Mouse (Mus musculus) forebrain, embryonic 12.5 days (tissue): ENCODE measurements around the gene Sdk2. TPM values are rescaled to one million over a fixed set of nuclear protein-coding genes. Genes with fewer than 3 reads are reported as not detected.
A peak's percentile ranks its signal among the peaks of the same experiment; 100 is the strongest.

Experiments
- ATAC-seq: fragments of 200-750 bp; cut with Nextera tagmentation; 2 replicates; pipeline ENCODE4 v1.8.0; 2017; ENCODE audit warnings: moderate TSS enrichment; ENCODE audit not compliant: low FRiP score
- H3K27ac ChIP-seq: fragments of 300-500 bp; sonication (generic); 2 replicates; pipeline ENCODE4 v1.5.1; 2016; ENCODE audit warnings: mild to moderate bottlenecking
- H3K27me3 ChIP-seq: fragments of 300-500 bp; sonication (generic); 2 replicates; pipeline ENCODE4 v1.6.1; 2016; ENCODE audit warnings: mild to moderate bottlenecking
- H3K36me3 ChIP-seq: fragments of 300-500 bp; sonication (generic); replicated peaks from 2 replicates; pipeline ENCODE4 v1.6.1; 2016; ENCODE audit warnings: mild to moderate bottlenecking
- H3K4me1 ChIP-seq: fragments of 300-500 bp; sonication (generic); 2 replicates; pipeline ENCODE4 v1.6.1; 2016
- H3K4me2 ChIP-seq: fragments of 300-500 bp; sonication (generic); 2 replicates; pipeline ENCODE4 v1.6.1; 2016; ENCODE audit warnings: mild to moderate bottlenecking, moderate library complexity
- H3K4me3 ChIP-seq: fragments of 300-500 bp; sonication (generic); replicated peaks from 2 replicates; pipeline ENCODE4 v1.5.1; 2016; ENCODE audit warnings: mild to moderate bottlenecking
- H3K9ac ChIP-seq: fragments of 300-500 bp; sonication (generic); 2 replicates; pipeline ENCODE4 v1.6.1; 2016; ENCODE audit warnings: mild to moderate bottlenecking
- H3K9me3 ChIP-seq: fragments of 300-500 bp; sonication (generic); 2 replicates; pipeline ENCODE4 v1.6.1; 2016
- whole genome bisulfite sequencing: fragments of 180-500 bp; shearing (Covaris S2); methylation state at CpG from one replicate; pipeline ENCODE4 v1.1.7; 2016; 5-methylcytosine and 5-hydroxymethylcytosine counted together
- polyA plus RNA-seq: library from polyadenylated mRNA; unstranded; fragments of >200 nt; fragmentation: Nextera tagmentation; extraction: Ambion mirVana; gene quantifications from 2 replicates; pipeline ENCODE4 v1.2.1, GENCODE M21; 2016

Sdk2 gene
- polyA plus RNA-seq: 2.2 and 3.0 TPM in 2 replicates

GRCm38 (mm10) chr11:114066951-114067762 is at the start of gene Sdk2:
Gene Sdk2, minus strand, starts transcription at chr11:114067046.
- peak within 1 kb of the TSS; percentile 98 for H3K4me2 ChIP-seq
- WGBS: under 1% methylated on average over 44 of the region's 52 CpGs
- peak within 1 kb of the TSS; percentile 78 for H3K9ac ChIP-seq
- H3K27ac ChIP-seq: peak within 1 kb of the TSS; percentile 84
- peak; percentile 82 for ATAC-seq
- no peaks in the 10 kb centered on the region for H3K36me3 ChIP-seq
- H3K4me3 ChIP-seq: peak within 1 kb of the TSS; percentile 60
- H3K9me3 ChIP-seq: no peaks in the 10 kb centered on the region
- H3K27me3 ChIP-seq: peaks cover 78% of the 10 kb centered on the region
- H3K4me1 ChIP-seq: peaks cover 59% of the 10 kb centered on the region

GRCm38 (mm10) chr11:114115077-114115476 is 48.2 kb upstream of the Sdk2 start:
- Histone ChIP-seq H3K27ac (no peak overlapping the region), H3K4me2 (no peak overlapping the region), H3K36me3 (no peaks in the 10 kb centered on the region), H3K9ac (no peak overlapping the region), H3K27me3 (peaks cover 42% of the 10 kb centered on the region), H3K4me1 (peaks cover 19% of the 10 kb centered on the region), H3K9me3 (no peaks in the 10 kb centered on the region), H3K4me3 (no peak overlapping the region)
- WGBS: 76% methylated on average over 13 of the region's 13 CpGs
- ATAC-seq: no peak

- no peaks in the 10 kb centered on the region for H3K9me3 ChIP-seq
- WGBS: 69% methylated on average over 12 of the region's 12 CpGs
- peaks cover 42% of the 10 kb centered on the region for H3K27me3 ChIP-seq
- no peak overlapping the region for H3K4me2 ChIP-seq
- H3K27ac ChIP-seq: no peak overlapping the region
- no peaks in the 10 kb centered on the region for H3K36me3 ChIP-seq
- no peak overlapping the region for H3K9ac ChIP-seq
- no peak for ATAC-seq
- H3K4me3 ChIP-seq: no peak overlapping the region
- peaks cover 18% of the 10 kb centered on the region for H3K4me1 ChIP-seq
Observed at GRCm38 (mm10) chr11:114114674-114115073, 47.8 kb upstream of the Sdk2 start.

GRCm38 (mm10) chr11:114110851-114111250 is 44.0 kb upstream of the Sdk2 start:
- Histone ChIP-seq H3K4me1 (peaks cover 8% of the 10 kb centered on the region), H3K4me2 (no peak overlapping the region), H3K9me3 (no peaks in the 10 kb centered on the region), H3K27me3 (peaks cover 25% of the 10 kb centered on the region), H3K9ac (no peak overlapping the region), H3K36me3 (no peaks in the 10 kb centered on the region), H3K4me3 (no peak overlapping the region), H3K27ac (no peak overlapping the region)
- 25% methylated on average over 3 of the region's 3 CpGs for WGBS
- no peak for ATAC-seq

GRCm38 (mm10) chr11:114093636-114094035 is 26.8 kb upstream of the Sdk2 start:
- Histone ChIP-seq H3K36me3 (no peaks in the 10 kb centered on the region), H3K9ac (no peak overlapping the region), H3K4me3 (no peak overlapping the region), H3K27me3 (no peaks in the 10 kb centered on the region), H3K9me3 (no peaks in the 10 kb centered on the region), H3K4me1 (no peaks in the 10 kb centered on the region), H3K27ac (no peak overlapping the region), H3K4me2 (no peak overlapping the region)
- WGBS: 70% methylated on average over 7 of the region's 7 CpGs
- no peak for ATAC-seq

- no peaks in the 10 kb centered on the region for H3K36me3 ChIP-seq
- no peaks in the 10 kb centered on the region for H3K27me3 ChIP-seq
- no peak overlapping the region for H3K27ac ChIP-seq
- no peak overlapping the region for H3K9ac ChIP-seq
- no peak overlapping the region for H3K4me3 ChIP-seq
- ATAC-seq: no peak
- no peaks in the 10 kb centered on the region for H3K9me3 ChIP-seq
- 69% methylated on average over 7 of the region's 7 CpGs for WGBS
- no peak overlapping the region for H3K4me2 ChIP-seq
- no peaks in the 10 kb centered on the region for H3K4me1 ChIP-seq
Observed at GRCm38 (mm10) chr11:114093175-114093574, 26.3 kb upstream of the Sdk2 start.

- H3K4me2 ChIP-seq: no peak overlapping the region
- no peak overlapping the region for H3K27ac ChIP-seq
- no peaks in the 10 kb centered on the region for H3K4me1 ChIP-seq
- no peak overlapping the region for H3K9ac ChIP-seq
- 0 out of 2 replicates have a peak, but pooled peaks cover 8% of the 10 kb centered on the region for H3K9me3 ChIP-seq
- no peaks in the 10 kb centered on the region for H3K27me3 ChIP-seq
- no peak overlapping the region for H3K4me3 ChIP-seq
- no peaks in the 10 kb centered on the region for H3K36me3 ChIP-seq
- ATAC-seq: no peak
- WGBS: 75% methylated on average over 9 of the region's 9 CpGs
Observed at GRCm38 (mm10) chr11:114080606-114081005, 13.8 kb upstream of the Sdk2 start.

- Histone ChIP-seq H3K4me1 (peaks cover 16% of the 10 kb centered on the region), H3K36me3 (no peaks in the 10 kb centered on the region), H3K9me3 (0 out of 2 replicates have a peak, but pooled peaks cover 8% of the 10 kb centered on the region), H3K4me3 (no peak overlapping the region), H3K4me2 (no peak overlapping the region), H3K27ac (no peak overlapping the region), H3K27me3 (peaks cover 40% of the 10 kb centered on the region), H3K9ac (no peak overlapping the region)
- WGBS: 87% methylated on average over 10 of the region's 10 CpGs
- no peak for ATAC-seq
Observed at GRCm38 (mm10) chr11:114072644-114073043, 5.8 kb upstream of the Sdk2 start.

GRCm38 (mm10) chr11:114071998-114072397 is 5.2 kb upstream of the Sdk2 start:
- H3K27ac ChIP-seq: no peak overlapping the region
- ATAC-seq: no peak
- H3K9ac ChIP-seq: no peak overlapping the region
- no peaks in the 10 kb centered on the region for H3K36me3 ChIP-seq
- WGBS: 32% methylated on average over 8 of the region's 8 CpGs
- H3K27me3 ChIP-seq: peaks cover 43% of the 10 kb centered on the region
- H3K9me3 ChIP-seq: 0 out of 2 replicates have a peak, but pooled peaks cover 8% of the 10 kb centered on the region
- no peak overlapping the region for H3K4me3 ChIP-seq
- peaks cover 23% of the 10 kb centered on the region for H3K4me1 ChIP-seq
- no peak overlapping the region for H3K4me2 ChIP-seq

GRCm38 (mm10) chr11:114070881-114071280 is 4.0 kb upstream of the Sdk2 start:
- no peak for ATAC-seq
- Histone ChIP-seq H3K4me2 (no peak overlapping the region), H3K27ac (no peak overlapping the region), H3K4me1 (peaks cover 32% of the 10 kb centered on the region), H3K9me3 (0 out of 2 replicates have a peak, but pooled peaks cover 3% of the 10 kb centered on the region), H3K27me3 (peaks cover 50% of the 10 kb centered on the region), H3K9ac (no peak overlapping the region), H3K4me3 (no peak overlapping the region), H3K36me3 (no peaks in the 10 kb centered on the region)
- WGBS: 69% methylated on average over 6 of the region's 6 CpGs

- Histone ChIP-seq H3K36me3 (no peaks in the 10 kb centered on the region), H3K9ac (no peak overlapping the region), H3K9me3 (no peaks in the 10 kb centered on the region), H3K27me3 (peaks cover 58% of the 10 kb centered on the region), H3K4me3 (no peak overlapping the region), H3K4me1 (peaks cover 40% of the 10 kb centered on the region), H3K4me2 (no peak overlapping the region), H3K27ac (no peak overlapping the region)
- ATAC-seq: no peak
- WGBS: 60% methylated on average over 8 of the region's 8 CpGs
Observed at GRCm38 (mm10) chr11:114070131-114070530, 3.3 kb upstream of the Sdk2 start.

- Histone ChIP-seq H3K9ac (no peak overlapping the region), H3K4me1 (peaks cover 56% of the 10 kb centered on the region), H3K9me3 (no peaks in the 10 kb centered on the region), H3K36me3 (no peaks in the 10 kb centered on the region), H3K4me3 (no peak overlapping the region), H3K4me2 (0 out of 2 replicates have a peak overlapping the region, but pooled peaks have one; percentile 1), H3K27me3 (peaks cover 72% of the 10 kb centered on the region), H3K27ac (no peak overlapping the region)
- under 1% methylated on average over 5 of the region's 5 CpGs for WGBS
- peak; percentile 55 for ATAC-seq
Observed at GRCm38 (mm10) chr11:114068390-114068789, 1.5 kb upstream of the Sdk2 start.
